Mouse (Mus musculus): ENCODE measurements around the gene Sirpa.

DNA sequence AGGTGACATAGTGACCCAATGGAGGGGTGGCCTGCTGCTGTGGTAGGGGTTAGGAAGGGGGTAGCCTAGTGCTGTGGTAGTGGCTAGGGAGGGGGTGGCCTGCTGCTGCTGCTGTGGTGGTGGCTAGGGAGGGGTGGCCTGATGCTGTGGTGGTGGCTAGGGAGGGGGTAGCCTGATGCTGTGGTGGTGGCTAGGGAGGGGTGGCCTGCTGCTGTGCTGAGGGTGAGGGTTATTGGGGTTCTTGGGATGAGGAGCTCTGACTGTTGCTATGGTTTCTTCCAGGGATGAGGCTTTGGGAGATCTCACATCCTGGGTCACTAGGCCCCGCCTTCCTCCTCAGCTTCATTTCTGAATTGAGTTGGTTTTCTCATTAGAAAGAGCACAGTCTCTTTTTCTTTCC is 10.9 kb downstream of the Sirpa start:
- no peak for TF ChIP-seq CTCF (conservative IDR thresholded peaks at IDR 0.05; ENCODE audit: insufficient read depth, insufficient read length, low read depth, low read length)
- no peak for TF ChIP-seq POLR2A (IDR thresholded peaks at IDR 0.05; ENCODE audit: low read depth, low read length)
